Mouse (Mus musculus) kidney, postnatal 25 days (tissue): ENCODE data around the gene Unc5b.

Experiments
- DNase-seq, 2 experiments: peaks; one replicate each; pipeline ENCODE4 v3.0.0; 2021; ENCODE audit warnings: mixed read lengths in 2 of 2

The Unc5b gene

DNA sequence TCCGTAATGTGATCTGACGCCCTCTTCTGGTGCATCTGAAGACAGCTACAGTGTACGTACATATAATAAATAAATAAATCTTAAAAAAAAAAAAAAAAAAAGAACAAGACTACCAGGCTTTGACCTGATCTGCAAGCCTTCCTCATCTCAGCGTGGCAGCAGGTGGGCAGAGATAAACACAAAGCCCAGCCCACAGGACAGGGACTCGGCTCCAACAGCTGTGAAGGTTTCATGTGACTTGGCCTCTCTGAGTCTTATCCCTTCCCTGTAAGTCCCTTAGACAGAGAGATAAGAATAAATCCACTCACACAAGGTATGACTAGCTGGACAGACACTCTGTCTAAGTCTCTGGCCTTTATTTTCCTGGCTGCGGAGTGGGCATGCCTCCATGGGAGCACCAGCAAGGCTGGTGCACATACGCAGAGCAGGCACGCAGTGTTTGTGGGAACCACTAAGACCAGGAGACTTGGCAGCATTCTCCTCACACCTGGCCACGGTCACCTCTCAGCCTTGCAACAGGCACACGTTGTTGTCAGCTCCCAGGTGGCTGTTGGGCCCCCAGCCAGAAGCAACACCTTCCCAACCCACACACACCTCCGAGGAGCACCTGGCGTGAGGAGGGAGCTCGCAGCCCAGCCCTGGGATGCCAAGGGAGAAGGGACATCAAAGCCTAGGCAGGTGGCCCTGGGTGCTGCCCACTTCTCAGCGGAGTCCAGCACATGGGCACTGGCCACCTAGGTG lies 33.5 kb downstream of the Unc5b start:
- no peak for DNase-seq

DNA sequence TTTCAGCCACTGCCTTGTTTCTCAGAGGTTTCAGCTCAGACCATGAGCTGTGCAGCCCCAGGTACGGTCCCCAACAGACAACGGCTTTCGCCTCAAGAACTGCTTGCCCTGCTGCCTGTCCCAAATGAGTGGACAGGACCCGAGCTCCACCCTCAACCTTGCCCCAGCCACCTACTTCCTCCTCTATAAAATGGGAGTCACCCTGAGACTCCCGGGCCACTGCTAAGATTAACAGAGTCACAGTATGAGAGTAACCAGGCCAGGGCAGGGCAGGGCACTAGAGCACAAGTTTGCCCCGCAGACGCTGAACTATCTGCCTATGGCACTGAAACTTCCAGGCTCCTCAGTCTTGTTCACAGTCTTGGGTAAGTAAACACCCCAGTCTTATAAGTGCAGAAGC lies 34.9 kb downstream of the Unc5b start:
- DNase-seq: no peak

DNA sequence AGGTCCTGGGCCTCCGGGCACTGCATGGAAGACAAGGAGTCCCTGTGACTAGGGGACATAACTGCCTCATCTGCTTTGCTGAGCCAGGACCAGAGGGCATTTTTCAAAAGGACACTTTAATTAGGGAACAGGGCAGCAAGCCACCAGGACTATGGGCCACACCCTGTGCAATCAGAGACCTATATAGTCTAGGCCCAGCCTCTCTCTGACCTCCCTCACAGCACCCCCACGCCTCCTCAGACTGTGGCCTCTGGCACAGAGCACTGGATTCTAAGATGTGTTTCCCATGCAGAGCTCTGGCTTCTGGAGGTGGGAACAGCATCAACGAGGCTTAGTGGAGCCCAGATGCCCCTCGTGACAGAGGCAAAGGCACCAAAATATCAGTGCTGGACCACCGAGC lies 35.4 kb downstream of the Unc5b start:
- no peak for DNase-seq

DNA sequence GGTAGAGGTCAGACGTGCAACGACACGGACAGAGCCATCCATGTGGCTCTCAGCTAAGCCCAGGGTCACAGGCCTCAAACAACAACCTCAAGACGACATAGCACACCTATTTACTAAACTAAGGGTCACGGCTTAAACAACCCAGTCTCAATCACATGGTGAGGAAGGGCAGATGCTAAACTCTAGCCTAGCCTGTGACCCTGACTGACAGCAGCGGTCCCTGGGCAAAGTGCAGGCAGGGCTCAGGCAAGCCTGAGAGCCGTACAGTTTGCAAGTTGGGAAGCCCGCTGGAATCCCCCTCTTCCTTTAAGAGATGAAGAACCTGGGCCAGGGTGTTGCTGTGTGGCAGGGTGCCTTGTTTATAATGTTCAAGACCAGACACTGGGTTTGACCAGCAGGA lies 36.6 kb downstream of the Unc5b start:
- no peak for DNase-seq

GRCm38 (mm10) chr10:60794374-60794773 lies 37.0 kb downstream of the Unc5b start:
- no peak for DNase-seq

GRCm38 (mm10) chr10:60792841-60793240 lies 38.5 kb downstream of the Unc5b start:
- peak; percentile 63 to 85 for DNase-seq

DNA sequence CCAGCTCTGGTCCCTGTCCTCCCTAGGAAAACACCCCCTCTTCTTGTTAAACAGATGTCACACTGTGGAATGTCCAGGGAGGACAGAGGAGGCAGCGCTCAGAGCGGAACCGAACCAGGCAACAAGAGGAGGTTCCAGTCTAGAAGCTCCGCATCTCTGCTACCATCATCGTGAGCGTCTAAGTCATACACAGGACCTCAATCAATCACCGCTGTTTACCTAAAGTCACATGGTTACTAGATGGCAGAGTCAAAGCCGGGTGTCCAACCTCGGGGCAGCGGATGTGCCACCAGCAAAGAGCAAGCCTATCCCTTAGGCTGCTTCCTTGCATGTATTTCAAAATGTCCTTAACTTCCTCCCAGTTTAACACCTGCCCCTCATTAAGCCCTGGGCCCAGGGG lies 39.0 kb downstream of the Unc5b start:
- no peak for DNase-seq

GRCm38 (mm10) chr10:60790912-60791311 lies 40.5 kb downstream of the Unc5b start:
- no peak for DNase-seq

- no peak for DNase-seq
Measured at GRCm38 (mm10) chr10:60787303-60788074, 43.9 kb downstream of the Unc5b start.

- DNase-seq: no peak
Measured at GRCm38 (mm10) chr10:60783608-60784007, 47.8 kb downstream of the Unc5b start.

- peak; percentile 85 to 87 for DNase-seq
Measured at GRCm38 (mm10) chr10:60779628-60780027, 51.8 kb downstream of the Unc5b start.

GRCm38 (mm10) chr10:60778542-60778941 lies 52.8 kb downstream of the Unc5b start:
- DNase-seq: peak in 1 of 2 experiments; percentile 53

GRCm38 (mm10) chr10:60775473-60775872 lies 55.9 kb downstream of the Unc5b start:
- no peak for DNase-seq

DNA sequence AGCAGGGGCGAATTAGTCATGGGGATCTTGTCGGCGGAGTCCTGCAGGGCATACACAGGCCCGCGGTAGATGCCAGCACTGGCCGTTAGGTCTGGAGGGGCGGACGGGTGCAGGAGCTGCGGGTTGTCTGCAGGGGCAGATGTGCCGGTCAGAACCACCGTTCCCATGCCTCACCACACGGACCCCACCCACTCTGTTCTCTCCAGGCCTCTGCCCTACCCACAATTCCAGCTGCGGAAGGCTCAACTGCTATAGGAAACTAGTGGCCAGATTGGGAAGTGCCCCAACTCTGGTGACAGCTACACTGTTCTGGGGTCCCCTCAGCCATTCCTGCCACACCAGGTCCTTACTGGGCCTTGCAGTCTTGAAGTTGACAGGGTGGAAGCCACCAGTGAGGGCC lies 56.8 kb downstream of the Unc5b start:
- no peak for DNase-seq

GRCm38 (mm10) chr10:60770855-60771254 lies 60.5 kb downstream of the Unc5b start:
- DNase-seq: no peak

DNA sequence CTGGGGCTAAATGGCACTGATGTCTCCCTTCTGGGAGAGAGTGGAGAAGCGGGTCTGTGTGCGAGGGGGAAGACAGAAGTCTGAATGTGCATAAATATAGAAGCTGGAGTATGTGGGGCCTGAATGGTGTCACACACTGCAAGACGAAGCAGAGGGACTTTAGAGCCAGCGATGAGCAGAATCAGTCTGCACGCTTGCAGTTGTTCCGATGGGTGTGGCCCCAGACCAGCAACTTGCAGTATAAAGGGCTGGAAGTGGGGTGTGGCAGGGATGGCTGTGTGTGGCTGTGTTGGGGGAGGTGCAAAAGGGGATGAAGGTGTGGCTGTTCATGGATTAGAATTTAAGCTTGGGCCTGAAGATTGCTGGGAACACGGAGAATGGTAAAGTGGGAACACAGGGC lies 62.8 kb downstream of the Unc5b start:
- DNase-seq: no peak

DNA sequence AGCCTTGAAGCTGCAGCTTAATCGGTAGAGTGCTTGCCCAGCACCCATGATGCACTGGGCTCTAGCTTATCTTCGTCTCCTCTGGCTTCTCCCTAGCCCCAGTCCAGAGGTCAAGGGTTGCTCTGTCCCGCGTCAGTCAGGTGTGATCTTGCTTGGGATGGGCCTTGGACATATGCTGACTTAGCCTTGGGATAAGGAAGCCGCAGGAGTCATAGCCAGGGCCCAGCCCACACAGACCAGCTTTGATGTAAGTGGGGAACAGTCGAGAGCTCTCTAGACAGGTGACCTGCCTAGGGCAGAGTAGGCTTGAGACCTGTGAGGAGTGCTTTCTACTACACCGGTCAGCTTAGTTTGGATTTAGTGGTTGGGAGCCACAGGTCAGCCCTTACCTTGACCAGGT lies 64.0 kb downstream of the Unc5b start:
- no peak for DNase-seq

- no peak for DNase-seq
Measured at GRCm38 (mm10) chr10:60762126-60762525, 69.3 kb downstream of the Unc5b start.

DNA sequence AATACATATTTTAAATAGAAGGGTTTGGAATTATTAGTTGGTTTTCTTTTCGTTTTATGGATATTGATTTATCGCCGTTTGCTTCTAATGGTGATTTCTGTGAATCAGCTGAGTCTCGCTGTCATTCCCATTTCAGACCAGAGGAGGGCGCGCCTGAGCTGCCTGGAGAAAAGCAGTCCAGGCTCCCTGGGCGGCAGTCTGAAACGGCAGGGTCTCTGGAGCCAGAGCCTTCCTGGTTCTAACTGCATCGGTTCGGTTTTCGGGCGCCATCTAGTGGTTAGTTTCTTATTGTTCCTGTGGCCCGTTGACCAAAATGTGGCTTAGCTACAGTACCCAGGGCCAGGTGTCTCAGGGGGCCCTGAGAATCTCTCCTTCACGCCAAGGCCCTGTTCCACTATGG lies 71.0 kb downstream of the Unc5b start:
- peak; percentile 95 to 98 for DNase-seq

- DNase-seq: peak; percentile 82 to 88
Measured at GRCm38 (mm10) chr10:60756992-60757391, 74.4 kb downstream of the Unc5b start.

GRCm38 (mm10) chr10:60756146-60756545 lies 75.2 kb downstream of the Unc5b start:
- DNase-seq: no peak

GRCm38 (mm10) chr10:60753941-60754340 lies 77.4 kb downstream of the Unc5b start:
- peak; percentile 69 to 83 for DNase-seq

- peak in 1 of 2 experiments; percentile 19 for DNase-seq
Measured at GRCm38 (mm10) chr10:60753261-60753660, 78.1 kb downstream of the Unc5b start.
